Mouse (Mus musculus) heart, embryonic 15.5 days (tissue): ENCODE measurements at regions not wholly inside any gene's neighbourhood (a gene's known extent, or its start where the extent isn't known, plus 50 kb on each side); places are given as distances from the start of the nearest gene placed in this dataset.

Experiments
- ATAC-seq: fragments of 200-750 bp; cut with Nextera tagmentation; replicated peaks from 2 replicates; pipeline ENCODE4 v1.8.0; 2017; ENCODE audit warnings: low read depth, moderate TSS enrichment; ENCODE audit not compliant: insufficient number of reproducible peaks, insufficient read depth, low FRiP score
- H3K27ac ChIP-seq: fragments of 300-500 bp; sonication (generic); 2 replicates; pipeline ENCODE4 v1.5.1; 2015; ENCODE audit warnings: mild to moderate bottlenecking, inconsistent platforms
- H3K27me3 ChIP-seq: fragments of 300-500 bp; sonication (generic); 2 replicates; pipeline ENCODE4 v1.6.1; 2015; ENCODE audit warnings: inconsistent platforms
- H3K36me3 ChIP-seq: fragments of 300-500 bp; sonication (generic); 2 replicates; pipeline ENCODE4 v1.6.1; 2015; ENCODE audit warnings: mild to moderate bottlenecking, inconsistent platforms
- H3K4me1 ChIP-seq: fragments of 300-500 bp; sonication (generic); replicated peaks from 2 replicates; pipeline ENCODE4 v1.6.1; 2015; ENCODE audit warnings: inconsistent platforms
- H3K4me2 ChIP-seq: fragments of 300-500 bp; sonication (generic); 2 replicates; pipeline ENCODE4 v1.6.1; 2015; ENCODE audit warnings: inconsistent platforms, mild to moderate bottlenecking, moderate library complexity
- H3K4me3 ChIP-seq: fragments of 300-500 bp; sonication (generic); 2 replicates; pipeline ENCODE4 v1.5.1; 2015; ENCODE audit warnings: mild to moderate bottlenecking, inconsistent platforms
- H3K9ac ChIP-seq: fragments of 300-500 bp; sonication (generic); 2 replicates; pipeline ENCODE4 v1.6.1; 2015; ENCODE audit warnings: mild to moderate bottlenecking, inconsistent platforms
- H3K9me3 ChIP-seq: fragments of 300-500 bp; sonication (generic); replicated peaks from 2 replicates; pipeline ENCODE4 v1.6.1; 2016; ENCODE audit warnings: inconsistent platforms
- WGBS: fragments of 180-500 bp; shearing (Covaris S2); methylation state at CpG from one replicate; pipeline ENCODE4 v1.1.7; 2015; ENCODE audit warnings: mixed read lengths; 5-methylcytosine and 5-hydroxymethylcytosine counted together

GRCm38 (mm10) chr9:98712826-98713225 lies 111.4 kb upstream of the Mrps22 start:
- Histone ChIP-seq H3K27ac (no peak overlapping the region), H3K36me3 (no peaks in the 10 kb centered on the region), H3K27me3 (no peaks in the 10 kb centered on the region), H3K4me3 (no peak overlapping the region), H3K4me2 (no peak overlapping the region), H3K9ac (no peak overlapping the region), H3K4me1 (no peaks in the 10 kb centered on the region), H3K9me3 (no peaks in the 10 kb centered on the region)
- 90% methylated on average over 7 of the region's 7 CpGs for WGBS
- no peak for ATAC-seq

GRCm38 (mm10) chr9:98712023-98712563 lies 110.6 kb upstream of the Mrps22 start:
- 58% methylated on average over 8 of the region's 8 CpGs for WGBS
- Histone ChIP-seq H3K4me2 (no peak overlapping the region), H3K9ac (no peak overlapping the region), H3K4me3 (no peak overlapping the region), H3K9me3 (no peaks in the 10 kb centered on the region), H3K27me3 (no peaks in the 10 kb centered on the region), H3K27ac (no peak overlapping the region), H3K36me3 (no peaks in the 10 kb centered on the region), H3K4me1 (no peaks in the 10 kb centered on the region)
- ATAC-seq, result no peak

GRCm38 (mm10) chr9:98710155-98710710 lies 108.8 kb upstream of the Mrps22 start:
- no peak for ATAC-seq
- Histone ChIP-seq H3K4me2 (no peak overlapping the region), H3K4me1 (no peaks in the 10 kb centered on the region), H3K27me3 (no peaks in the 10 kb centered on the region), H3K9me3 (no peaks in the 10 kb centered on the region), H3K27ac (no peak overlapping the region), H3K4me3 (no peak overlapping the region), H3K9ac (no peak overlapping the region), H3K36me3 (no peaks in the 10 kb centered on the region)
- WGBS, result 80% methylated on average over 9 of the region's 9 CpGs

- Histone ChIP-seq H3K9me3 (no peaks in the 10 kb centered on the region), H3K27ac (no peak overlapping the region), H3K9ac (no peak overlapping the region), H3K4me1 (no peaks in the 10 kb centered on the region), H3K4me3 (no peak overlapping the region), H3K36me3 (no peaks in the 10 kb centered on the region), H3K27me3 (no peaks in the 10 kb centered on the region), H3K4me2 (no peak overlapping the region)
- 61% methylated on average over 18 of the region's 18 CpGs for WGBS
- ATAC-seq, result no peak
Measured at GRCm38 (mm10) chr9:98708001-98708680, 106.7 kb upstream of the Mrps22 start.

- H3K4me3 ChIP-seq, result no peak overlapping the region
- ATAC-seq, result no peak
- H3K9ac ChIP-seq, result no peak overlapping the region
- H3K36me3 ChIP-seq, result no peaks in the 10 kb centered on the region
- no peaks in the 10 kb centered on the region for H3K4me1 ChIP-seq
- H3K27me3 ChIP-seq, result no peaks in the 10 kb centered on the region
- H3K9me3 ChIP-seq, result no peaks in the 10 kb centered on the region
- no peak overlapping the region for H3K4me2 ChIP-seq
- no peak overlapping the region for H3K27ac ChIP-seq
- WGBS, result 75% methylated on average over 6 of the region's 6 CpGs
Measured at GRCm38 (mm10) chr9:98707491-98707890, 106.0 kb upstream of the Mrps22 start.

GRCm38 (mm10) chr9:98704131-98704530 lies 102.7 kb upstream of the Mrps22 start:
- no peak for ATAC-seq

GRCm38 (mm10) chr9:98703331-98703730 lies 101.9 kb upstream of the Mrps22 start:
- Histone ChIP-seq H3K9ac (no peak overlapping the region), H3K4me1 (no peaks in the 10 kb centered on the region), H3K4me2 (no peak overlapping the region), H3K4me3 (no peak overlapping the region), H3K27ac (no peak overlapping the region), H3K36me3 (no peaks in the 10 kb centered on the region), H3K9me3 (no peaks in the 10 kb centered on the region), H3K27me3 (no peaks in the 10 kb centered on the region)
- ATAC-seq, result no peak
- 67% methylated on average over 9 of the region's 9 CpGs for WGBS

More at GRCm38 (mm10) chr9:98704131-98704530, 102.7 kb upstream of the Mrps22 start:
- H3K27ac ChIP-seq, result no peak overlapping the region
- no peaks in the 10 kb centered on the region for H3K4me1 ChIP-seq
- no peak overlapping the region for H3K9ac ChIP-seq
- no peaks in the 10 kb centered on the region for H3K9me3 ChIP-seq
- WGBS, result 41% methylated on average over 5 of the region's 5 CpGs
- no peak overlapping the region for H3K4me2 ChIP-seq
- no peaks in the 10 kb centered on the region for H3K36me3 ChIP-seq
- no peaks in the 10 kb centered on the region for H3K27me3 ChIP-seq
- H3K4me3 ChIP-seq, result no peak overlapping the region

GRCm38 (mm10) chr9:98700571-98700970 lies 99.1 kb upstream of the Mrps22 start:
- no peak overlapping the region for H3K9ac ChIP-seq
- ATAC-seq, result no peak
- H3K4me1 ChIP-seq, result no peaks in the 10 kb centered on the region
- WGBS, result 81% methylated on average over 5 of the region's 5 CpGs
- H3K27ac ChIP-seq, result no peak overlapping the region
- no peaks in the 10 kb centered on the region for H3K27me3 ChIP-seq
- no peaks in the 10 kb centered on the region for H3K36me3 ChIP-seq
- no peak overlapping the region for H3K4me2 ChIP-seq
- no peak overlapping the region for H3K4me3 ChIP-seq
- H3K9me3 ChIP-seq, result no peaks in the 10 kb centered on the region

GRCm38 (mm10) chr9:98697155-98697554 lies 95.7 kb upstream of the Mrps22 start:
- H3K4me3 ChIP-seq, result no peak overlapping the region
- WGBS, result 34% methylated on average over 7 of the region's 7 CpGs
- no peaks in the 10 kb centered on the region for H3K36me3 ChIP-seq
- no peak for ATAC-seq
- H3K27ac ChIP-seq, result no peak overlapping the region
- no peak overlapping the region for H3K9ac ChIP-seq
- no peak overlapping the region for H3K4me2 ChIP-seq
- H3K27me3 ChIP-seq, result no peaks in the 10 kb centered on the region
- H3K9me3 ChIP-seq, result no peaks in the 10 kb centered on the region
- H3K4me1 ChIP-seq, result no peaks in the 10 kb centered on the region

- H3K4me1 ChIP-seq, result no peaks in the 10 kb centered on the region
- WGBS, result 82% methylated on average over 10 of the region's 10 CpGs
Measured at GRCm38 (mm10) chr9:98695035-98695434, 93.6 kb upstream of the Mrps22 start.

GRCm38 (mm10) chr9:98690839-98691516 lies 89.5 kb upstream of the Mrps22 start:
- no peaks in the 10 kb centered on the region for H3K36me3 ChIP-seq
- no peak overlapping the region for H3K9ac ChIP-seq
- no peak overlapping the region for H3K4me3 ChIP-seq
- ATAC-seq, result 0 out of 2 replicates have a peak, but pooled peaks have one; percentile 18
- no peaks in the 10 kb centered on the region for H3K9me3 ChIP-seq
- H3K27me3 ChIP-seq, result no peaks in the 10 kb centered on the region
- no peak overlapping the region for H3K27ac ChIP-seq
- no peaks in the 10 kb centered on the region for H3K4me1 ChIP-seq
- no peak overlapping the region for H3K4me2 ChIP-seq
- 76% methylated on average over 14 of the region's 14 CpGs for WGBS

More at GRCm38 (mm10) chr9:98695035-98695434, 93.6 kb upstream of the Mrps22 start:
- Histone ChIP-seq H3K9me3 (no peaks in the 10 kb centered on the region), H3K27ac (no peak overlapping the region), H3K36me3 (no peaks in the 10 kb centered on the region), H3K4me3 (no peak overlapping the region), H3K4me2 (no peak overlapping the region), H3K9ac (no peak overlapping the region), H3K27me3 (no peaks in the 10 kb centered on the region)
- no peak for ATAC-seq
